Mouse (Mus musculus): Measurements from ENCODE around the gene Sp100. TPM values are rescaled to one million over a fixed set of nuclear protein-coding genes. Genes with fewer than 3 reads are reported as not detected.

Gene Sp100
- polyA plus RNA-seq, 1 experiment from 2014 or later: 1.8 TPM

Small RNA genes lying within 50 kb of the gene (microRNA-seq; reads per million reads assigned to microRNA genes)
- gene Mir8096: not detected

Other genes with a start within 250 kb of the Sp100 start
- not detected in 2 replicates for gene G530012D18Rik, start 74.3 kb upstream of the Sp100 start, polyA plus RNA-seq (2014; fragmentation: Nextera tagmentation; extraction: Ambion mirVana)
- 2.1 and 2.4 TPM in 2 replicates for gene Sp110, start 51.2 kb upstream of the Sp100 start, polyA plus RNA-seq (2014; fragmentation: Nextera tagmentation; extraction: Ambion mirVana)
- 1.3 and 1.4 TPM in 2 replicates for gene Sp140, start 49.6 kb upstream of the Sp100 start, polyA plus RNA-seq (2014; fragmentation: Nextera tagmentation; extraction: Ambion mirVana)
- gene A630001G21Rik, start 128.7 kb downstream of the Sp100 start, polyA plus RNA-seq (2014; fragmentation: Nextera tagmentation; extraction: Ambion mirVana): 0.67 and 1.1 TPM in 2 replicates
- 43.5 and 46.2 TPM in 2 replicates for gene Cab39, start 143.5 kb downstream of the Sp100 start, polyA plus RNA-seq (2014; fragmentation: Nextera tagmentation; extraction: Ambion mirVana)
- 92.0 and 96.7 TPM in 2 replicates for gene Itm2c, start 244.3 kb downstream of the Sp100 start, polyA plus RNA-seq (2014; fragmentation: Nextera tagmentation; extraction: Ambion mirVana)

Measured in intestine, embryonic 14.5 days (tissue).